Mouse (Mus musculus): Measurements from ENCODE around the gene Pcbd1. TPM values are rescaled to one million over a fixed set of nuclear protein-coding genes. Genes with fewer than 3 reads are reported as not detected.

Pcbd1 gene
- not detected in 2 replicates for polyA plus RNA-seq (2012)

DNA sequence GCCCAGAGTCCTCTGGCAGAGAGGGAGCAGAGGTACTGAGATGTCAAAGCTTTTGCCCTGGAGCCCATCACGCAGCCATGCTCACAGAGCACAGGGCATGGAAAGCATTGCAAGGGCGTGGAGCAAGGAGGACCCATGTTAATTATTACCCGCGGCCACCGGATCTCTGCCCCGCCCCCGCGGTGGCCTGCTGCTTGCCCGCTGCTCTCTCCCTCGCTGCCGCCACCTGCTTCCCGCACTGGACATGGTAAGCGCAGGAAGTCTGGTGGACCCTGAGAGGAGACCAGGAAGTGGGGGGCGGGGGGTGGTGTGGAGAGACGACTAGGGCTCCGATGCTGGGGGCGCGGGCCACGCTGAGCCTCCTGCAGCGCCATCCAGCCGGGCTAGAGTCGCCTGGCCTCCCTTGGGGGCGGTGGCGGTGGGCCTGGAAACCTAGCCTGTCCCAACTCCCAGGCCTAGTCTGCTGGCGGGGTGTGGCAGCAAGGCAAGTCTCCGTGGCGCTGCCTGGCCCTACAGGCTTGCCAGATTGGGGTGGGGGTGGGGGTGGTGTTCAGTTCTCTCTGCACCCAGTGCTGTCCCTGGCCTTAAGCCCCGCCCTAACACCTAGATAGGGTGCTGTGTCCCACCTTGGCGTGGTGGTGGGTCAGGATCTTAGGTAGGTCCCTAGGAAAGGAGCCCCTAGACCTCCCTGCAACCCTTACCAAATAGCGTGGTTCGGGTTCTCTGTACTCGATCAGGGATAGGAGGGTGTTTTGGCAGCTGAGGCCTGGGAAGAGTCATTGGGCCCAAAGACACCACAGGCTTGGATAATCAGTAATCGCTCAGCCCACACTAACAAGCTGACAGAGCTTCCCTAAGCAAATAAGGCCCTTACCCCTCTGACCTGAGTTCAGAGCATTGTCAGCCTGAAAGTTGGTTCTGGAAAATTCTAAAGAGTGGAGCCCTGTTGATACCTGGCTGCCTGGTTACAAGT is at the start of gene Pcbd1:
TSS of gene Pcbd1 (plus strand) at position 162 of the 973 bp plus-strand sequence.
- TF ChIP-seq GATA1 (IDR thresholded peaks at IDR 0.05; ENCODE audit: low read length) = no peak

DNA sequence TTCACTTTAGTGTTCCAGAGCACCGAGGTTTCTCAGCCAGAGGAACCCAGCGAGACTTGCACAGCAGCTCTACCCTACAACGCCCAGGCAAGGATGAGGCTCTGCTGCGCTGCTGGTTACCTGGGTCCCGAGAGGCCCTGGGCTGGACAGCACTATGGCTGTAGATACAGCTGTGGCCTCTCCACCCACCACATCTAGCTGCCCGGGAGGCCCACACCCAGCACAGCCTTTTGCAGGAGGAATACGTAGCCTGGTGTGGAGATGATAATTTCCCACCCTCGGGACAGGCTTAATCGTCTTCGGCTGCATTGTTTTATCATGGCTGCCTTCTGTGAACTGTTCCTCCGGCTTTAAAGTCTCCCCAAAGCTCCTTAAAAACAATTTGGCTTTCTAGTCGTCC is 49.5 kb upstream of the Pcbd1 start:
- no peak for TF ChIP-seq GATA1 (IDR thresholded peaks at IDR 0.05; ENCODE audit: low read length)

DNA sequence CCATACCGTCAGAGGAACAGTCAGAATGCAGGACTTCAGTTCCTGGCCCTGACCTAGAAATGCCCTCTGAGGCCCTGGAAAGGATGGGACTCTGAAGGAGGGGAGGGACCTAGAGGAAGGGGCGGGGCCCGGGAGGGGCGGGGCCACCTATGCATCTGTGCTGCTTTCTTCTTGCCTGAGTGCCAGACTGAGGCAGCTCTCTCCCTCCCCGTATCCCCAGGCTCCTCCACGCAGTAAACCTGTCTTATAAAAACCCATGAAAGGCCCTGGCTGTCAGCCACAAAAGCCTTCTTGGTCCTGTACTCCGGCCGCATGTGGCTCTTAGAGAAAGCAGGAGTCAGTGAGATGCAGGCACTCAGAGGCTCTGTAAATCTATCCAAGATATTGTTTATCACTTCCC is 44.0 kb upstream of the Pcbd1 start:
- TF ChIP-seq GATA1 (IDR thresholded peaks at IDR 0.05; ENCODE audit: low read length) = no peak

- no peak for TF ChIP-seq GATA1 (IDR thresholded peaks at IDR 0.05; ENCODE audit: low read length)
Measured at GRCm38 (mm10) chr10:61051993-61052613, 37.0 kb upstream of the Pcbd1 start.

GRCm38 (mm10) chr10:61056661-61057060 is 32.5 kb upstream of the Pcbd1 start:
- no peak for TF ChIP-seq GATA1 (IDR thresholded peaks at IDR 0.05; ENCODE audit: low read length)

GRCm38 (mm10) chr10:61059101-61059500 is 30.0 kb upstream of the Pcbd1 start:
- TF ChIP-seq GATA1 (IDR thresholded peaks at IDR 0.05; ENCODE audit: low read length) = no peak

DNA sequence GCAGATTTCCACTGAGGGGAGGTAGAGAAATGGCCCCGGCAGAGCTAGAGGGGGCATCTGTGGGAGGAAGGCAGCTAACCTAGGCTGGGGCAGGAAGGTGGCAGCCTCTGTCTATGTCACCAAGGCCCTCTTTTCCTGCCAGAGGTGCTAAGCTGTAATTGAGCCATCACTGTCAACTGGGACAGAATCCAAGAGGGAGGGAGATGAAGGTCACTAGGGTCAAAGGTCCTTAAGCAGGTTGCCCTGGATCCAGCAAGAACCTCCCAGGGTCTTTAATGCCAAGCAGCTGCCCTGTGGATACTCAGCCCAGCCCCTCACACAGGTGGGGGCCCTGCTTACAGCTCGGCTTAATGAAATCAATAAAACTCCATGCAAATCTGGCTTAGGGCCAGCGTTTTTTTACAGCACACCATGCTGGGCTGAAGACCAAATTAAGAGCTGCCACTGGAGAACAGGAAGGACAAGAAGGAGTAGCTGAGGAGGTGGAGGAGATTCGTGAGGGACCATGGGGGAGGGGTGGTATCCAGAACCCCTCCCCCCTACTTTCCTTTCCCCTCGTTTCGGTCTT is 29.5 kb upstream of the Pcbd1 start:
- no peak for TF ChIP-seq GATA1 (IDR thresholded peaks at IDR 0.05; ENCODE audit: low read length)

DNA sequence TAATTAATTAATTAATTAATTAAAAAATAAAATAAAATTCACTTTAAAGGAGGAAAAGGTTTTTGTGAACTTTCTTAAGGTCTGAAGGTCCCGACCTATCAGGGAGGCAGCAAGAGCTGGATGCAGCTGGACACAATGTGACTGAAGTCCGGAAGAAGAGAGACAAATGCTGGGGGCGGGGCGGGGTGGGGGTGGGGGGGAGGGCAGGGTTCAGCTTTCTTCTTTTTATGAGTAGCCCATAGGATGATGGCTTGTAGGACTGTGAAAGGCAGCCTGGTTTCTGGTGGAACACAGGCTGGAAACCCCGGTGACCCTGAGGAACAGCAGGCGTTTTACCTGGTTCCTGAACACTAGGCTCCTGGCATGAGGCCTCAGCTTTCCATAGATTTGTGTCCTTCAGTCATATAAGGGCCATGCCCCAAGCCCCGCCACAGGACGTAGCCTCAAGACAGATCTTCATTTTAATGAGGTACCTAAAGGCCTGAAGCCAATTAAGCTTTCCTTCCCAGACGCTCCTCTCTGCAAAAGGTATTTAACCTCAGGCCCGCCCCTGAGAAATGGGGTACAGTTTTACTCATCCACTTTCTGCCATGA is 25.8 kb upstream of the Pcbd1 start:
- TF ChIP-seq GATA1 (IDR thresholded peaks at IDR 0.05; ENCODE audit: low read length) = no peak

DNA sequence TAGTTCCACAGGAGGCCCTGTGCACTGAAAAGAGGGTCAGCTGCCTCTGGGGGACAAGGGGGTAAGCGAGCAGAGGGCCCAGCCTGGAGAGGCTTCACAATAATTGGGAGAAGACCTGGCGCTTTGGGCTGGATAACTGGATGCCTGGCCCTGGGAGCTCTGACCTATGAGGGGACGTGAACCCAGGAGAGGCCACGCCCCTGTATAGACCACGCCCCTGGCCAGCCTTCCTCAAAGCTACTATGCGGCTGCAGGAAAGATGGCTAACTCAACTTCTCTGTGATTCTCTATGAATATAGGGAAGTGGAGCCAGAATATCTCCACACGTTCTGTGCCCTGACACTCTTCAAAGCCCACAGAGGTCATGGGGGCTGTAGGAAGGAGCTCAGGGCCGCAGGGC is 24.5 kb upstream of the Pcbd1 start:
- no peak for TF ChIP-seq GATA1 (IDR thresholded peaks at IDR 0.05; ENCODE audit: low read length)

GRCm38 (mm10) chr10:61065287-61066005 is 23.7 kb upstream of the Pcbd1 start:
- TF ChIP-seq GATA1 (IDR thresholded peaks at IDR 0.05; ENCODE audit: low read length) = no peak

DNA sequence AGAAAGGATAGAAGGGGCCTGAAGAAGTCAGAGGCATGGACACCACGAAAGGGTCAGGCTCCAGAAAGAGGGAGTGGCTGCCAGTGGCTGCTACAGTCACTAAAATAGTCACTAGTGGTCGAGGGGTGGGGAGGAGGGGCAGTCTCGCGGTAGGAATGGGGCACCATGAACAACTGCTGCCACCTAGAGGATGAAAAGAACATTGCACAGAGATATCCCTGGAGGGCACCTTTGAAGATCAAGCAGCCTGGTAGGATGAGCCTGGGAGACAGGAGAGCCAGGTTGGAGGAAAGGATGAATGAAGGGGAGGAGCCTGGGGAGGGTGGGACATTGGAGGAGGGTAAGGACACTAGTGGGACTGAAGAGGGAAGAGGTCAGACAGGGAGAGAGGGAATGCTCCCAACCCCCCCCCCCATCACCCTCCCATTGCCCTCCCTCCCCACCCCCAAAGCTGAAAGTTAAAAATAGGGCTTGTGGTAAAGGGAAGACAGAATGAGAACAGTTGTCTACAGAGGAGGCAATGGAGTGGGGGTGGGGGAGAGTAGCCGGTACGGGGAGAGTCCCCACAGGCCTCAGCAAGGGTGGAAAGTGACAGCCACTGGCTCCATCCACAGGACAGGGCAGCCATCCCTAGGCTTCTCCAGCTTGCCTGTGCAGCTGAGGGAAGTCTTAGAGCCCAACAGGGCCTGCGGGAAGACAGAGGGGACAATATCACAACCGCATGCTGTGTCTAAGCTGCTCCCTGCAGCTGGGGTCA is 20.5 kb upstream of the Pcbd1 start:
- no peak for TF ChIP-seq GATA1 (IDR thresholded peaks at IDR 0.05; ENCODE audit: low read length)

- TF ChIP-seq GATA1 (IDR thresholded peaks at IDR 0.05; ENCODE audit: low read length) = no peak
Measured at GRCm38 (mm10) chr10:61069248-61069647, 19.9 kb upstream of the Pcbd1 start.

DNA sequence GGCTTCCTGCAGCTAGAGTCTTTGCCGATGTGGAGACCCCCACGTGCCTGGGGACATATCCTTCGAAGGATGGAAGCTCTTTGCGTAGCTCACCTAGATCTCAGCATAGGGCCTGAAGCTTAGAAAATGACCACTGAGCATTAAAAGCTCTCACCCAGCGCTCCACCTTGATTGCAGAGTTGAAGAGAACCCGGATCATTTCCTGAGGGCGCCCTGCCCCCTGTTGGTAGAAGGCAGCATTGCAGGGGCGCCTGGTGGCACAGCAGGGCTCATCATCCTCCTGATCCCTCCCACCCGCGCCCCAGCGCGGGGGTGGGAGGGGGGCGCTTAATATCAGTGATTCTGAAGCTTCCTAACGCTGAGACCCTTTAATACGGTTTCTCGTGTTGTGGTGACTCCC is 16.8 kb upstream of the Pcbd1 start:
- TF ChIP-seq GATA1 (IDR thresholded peaks at IDR 0.05; ENCODE audit: low read length) = no peak

DNA sequence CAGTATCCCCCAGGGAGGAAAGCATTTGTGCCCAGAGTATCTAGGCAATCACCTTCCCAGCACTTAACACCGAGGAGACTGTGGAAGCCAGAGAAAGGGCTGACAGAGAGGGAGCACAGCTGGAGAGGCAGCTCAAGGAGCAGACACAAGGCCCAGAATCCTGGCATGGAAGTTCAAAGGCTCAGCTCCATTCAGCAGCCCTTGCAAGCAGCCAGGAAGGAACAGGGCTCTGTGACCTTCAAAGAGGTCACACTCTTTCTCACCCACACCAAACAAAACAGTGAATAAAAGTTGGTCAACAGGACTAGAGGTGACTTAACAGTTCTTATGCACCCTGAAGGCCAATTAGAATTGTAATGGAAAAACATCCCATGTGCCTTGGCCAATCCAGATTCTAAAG is 14.5 kb upstream of the Pcbd1 start:
- no peak for TF ChIP-seq GATA1 (IDR thresholded peaks at IDR 0.05; ENCODE audit: low read length)

GRCm38 (mm10) chr10:61075607-61076006 is 13.5 kb upstream of the Pcbd1 start:
- TF ChIP-seq GATA1 (IDR thresholded peaks at IDR 0.05; ENCODE audit: low read length) = no peak

Data from G1E-ER4 (cell line).